8 mouse cellular contexts compared by ENCODE assay signal in genomic region chr10:81648803-81649775, GRCm38 (mm10). TPM values are rescaled to one million over a fixed set of nuclear protein-coding genes. Genes with fewer than 3 reads are reported as not detected.
DNase-seq lines count a peak whose midpoint lies in the region; ATAC-seq and TF ChIP-seq lines count a peak whose summit lies in the region.
"Not testable (repeated sequence)": the region's sequence is repeated elsewhere in the genome, so short reads cannot be mapped to it uniquely, and the experiment has no call there.

TSS of gene Gm10778 (plus strand) at chr10:81649059.

- peaks cover 8 to 36% of the 10 kb centered on the region in 2 experiments; a peak in 3 of 4 replicates for H3K4me1 ChIP-seq in CH12.LX (ENCODE audit: control insufficient read depth in 1 of 2, insufficient read depth in 2 of 2)
- H3K4me1 ChIP-seq in forebrain, embryonic 10.5 days, result peaks cover 17% of the 10 kb centered on the region
- not testable (repeated sequence) for H3K4me1 ChIP-seq in heart, embryonic 15.5 days (replicated peaks)
- H3K4me1 ChIP-seq in liver, embryonic 12.5 days, result peaks cover 27% of the 10 kb centered on the region

- in situ Hi-C loops in CH12.LX (cut with MboI; ENCODE audit: low pct_ligation_motif_present, low pct_unique_long_range_greater_than_20kb, low sequenced_read_pairs), result not testable (repeated sequence)

- peak; percentile 93 for DNase-seq in CH12.LX (ENCODE audit: extremely low read depth)
- peak; percentile 88 for DNase-seq in c-Kit-positive CD71-negative TER-119-negative erythroid progenitor cells, embryonic 14.5 days (ENCODE audit: low read depth)
- peak; percentile 89 for DNase-seq in forebrain, embryonic 10.5 days (ENCODE audit: extremely low spot score, low spot score)
- DNase-seq in kidney, postnatal 14 days, result peak; percentile 90
- DNase-seq in naive thymus-derived CD4-positive, alpha-beta T cell, adult 2 months (ENCODE audit: low read depth), result peak; percentile 93
- DNase-seq in splenic B cell, adult 2 months (ENCODE audit: low read depth, low spot score), result peak; percentile 94

- H3K9me3 ChIP-seq in CH12.LX (replicated peaks; ENCODE audit: low read length); heart, embryonic 15.5 days (replicated peaks); liver, embryonic 12.5 days (replicated peaks): not testable (repeated sequence)
- peaks cover 40% of the 10 kb centered on the region for H3K9me3 ChIP-seq in forebrain, embryonic 10.5 days

- H3K27ac ChIP-seq in CH12.LX (ENCODE audit: insufficient read depth, low read depth), result 0 out of 2 replicates have a peak within 1 kb of the TSS, but pooled peaks have one; percentile 55
- peak within 1 kb of the TSS; percentile 88 for H3K27ac ChIP-seq in forebrain, embryonic 10.5 days
- peak within 1 kb of the TSS; percentile 86 for H3K27ac ChIP-seq in heart, embryonic 15.5 days
- H3K27ac ChIP-seq in liver, embryonic 12.5 days, result peak within 1 kb of the TSS; percentile 75

- H3K4me3 ChIP-seq in CH12.LX (replicated peaks in 1 of 3; ENCODE audit: low read depth in 2 of 3, low read length in 2 of 3, poor library complexity in 1 of 3), result peak within 1 kb of the TSS; percentile 45 to 83 (median 58)
- peak within 1 kb of the TSS; percentile 63 for H3K4me3 ChIP-seq in forebrain, embryonic 10.5 days
- peak within 1 kb of the TSS; percentile 61 for H3K4me3 ChIP-seq in heart, embryonic 15.5 days
- H3K4me3 ChIP-seq in liver, embryonic 12.5 days, result peak within 1 kb of the TSS; percentile 69

- dilution Hi-C loops in CH12.LX (cut with MboI; ENCODE audit: extremely low pct_ligation_motif_present, extremely low pct_unique_long_range_greater_than_20kb, low sequenced_read_pairs), result not testable (repeated sequence)

- ATAC-seq in heart, embryonic 15.5 days (replicated peaks; ENCODE audit: insufficient number of reproducible peaks, insufficient read depth, low FRiP score, low read depth), result peak; percentile 89
- peak; percentile 94 for ATAC-seq in liver, embryonic 12.5 days

- not testable (repeated sequence) for H3K27me3 ChIP-seq in CH12.LX (replicated peaks); forebrain, embryonic 10.5 days (ENCODE audit: poor library complexity, severe bottlenecking); heart, embryonic 15.5 days; liver, embryonic 12.5 days (replicated peaks); splenic B cell, adult 2 months (ENCODE audit: control insufficient read depth, insufficient read depth, low read length, poor library complexity, severe bottlenecking)

- peak; percentile 57 for TF ChIP-seq POLR2A in CH12.LX (IDR thresholded peaks at IDR 0.05; ENCODE audit: low read depth, low read length)

- 5% methylated on average over 34 of the region's 52 CpGs for WGBS in forebrain, embryonic 10.5 days
- 2% methylated on average over 34 of the region's 52 CpGs for WGBS in heart, embryonic 15.5 days
- 2% methylated on average over 34 of the region's 52 CpGs for WGBS in liver, embryonic 12.5 days (ENCODE audit: insufficient replicate concordance)

- not testable (repeated sequence) for TF ChIP-seq CTCF in CH12.LX (conservative IDR thresholded peaks at IDR 0.05 in 1 of 2, IDR thresholded peaks at IDR 0.05 in 1 of 2; ENCODE audit: low read depth in 2 of 2, low read length in 2 of 2)

- TF ChIP-seq EP300 in CH12.LX (IDR thresholded peaks at IDR 0.05; ENCODE audit: low read length), result not testable (repeated sequence)

- H3K36me3 ChIP-seq in CH12.LX (replicated peaks in 1 of 2; ENCODE audit: control insufficient read depth in 1 of 2, insufficient read depth in 1 of 2, low read length in 1 of 2), result peaks cover 3 to 25% of the 10 kb centered on the region in 2 experiments
- H3K36me3 ChIP-seq in forebrain, embryonic 10.5 days (replicated peaks), result peaks cover 40% of the 10 kb centered on the region
- not testable (repeated sequence) for H3K36me3 ChIP-seq in heart, embryonic 15.5 days; splenic B cell, adult 2 months (ENCODE audit: control insufficient read depth, insufficient read depth, low read length, poor library complexity, severe bottlenecking)
- peaks cover 21% of the 10 kb centered on the region for H3K36me3 ChIP-seq in liver, embryonic 12.5 days

- peaks cover 27% of the 10 kb centered on the region for H3K79me2 ChIP-seq in CH12.LX (replicated peaks; ENCODE audit: control insufficient read depth, extremely low read depth, insufficient read depth, poor library complexity, severe bottlenecking)

- peak within 1 kb of the TSS; percentile 72 for H3K4me2 ChIP-seq in CH12.LX (ENCODE audit: insufficient read depth, low read depth, poor library complexity, severe bottlenecking)
- H3K4me2 ChIP-seq in heart, embryonic 15.5 days, result peak within 1 kb of the TSS; percentile 70
- peak within 1 kb of the TSS; percentile 78 for H3K4me2 ChIP-seq in liver, embryonic 12.5 days

- TF ChIP-seq RAD21 in CH12.LX (IDR thresholded peaks at IDR 0.05; ENCODE audit: low read depth, low read length), result not testable (repeated sequence)

- peak within 1 kb of the TSS; percentile 76; the same call in 1 of the 2 replicates for H3K9ac ChIP-seq in CH12.LX (ENCODE audit: insufficient read depth, low read depth)
- peak within 1 kb of the TSS; percentile 71 for H3K9ac ChIP-seq in heart, embryonic 15.5 days
- peak within 1 kb of the TSS; percentile 81 for H3K9ac ChIP-seq in liver, embryonic 12.5 days

TF ChIP-seq in CH12.LX, 34 proteins besides CTCF, POLR2A, EP300 and RAD21:
- peak; percentile 87 for TF ChIP-seq CHD2 (IDR thresholded peaks at IDR 0.05; ENCODE audit: low read length)
- TF ChIP-seq NELFE (IDR thresholded peaks at IDR 0.05; ENCODE audit: low read depth, low read length), result peak; percentile 50; the same call in 1 of the 2 replicates
- TF ChIP-seq NRF1 (IDR thresholded peaks at IDR 0.05; ENCODE audit: low read depth, low read length), result 0 out of 2 replicates have a peak, but pooled peaks have one; percentile 15
- 0 out of 2 replicates have a peak, but pooled peaks have one; percentile 21 for TF ChIP-seq SIN3A (IDR thresholded peaks at IDR 0.05; ENCODE audit: low read length)
- peak; percentile 60; the same call in 1 of the 2 replicates for TF ChIP-seq TBP (conservative IDR thresholded peaks at IDR 0.05; ENCODE audit: low read depth, low read length)
- TF ChIP-seq HCFC1 (IDR thresholded peaks at IDR 0.05; ENCODE audit: low read depth, low read length), result peak; percentile 75
- TF ChIP-seq KAT2A (IDR thresholded peaks at IDR 0.05; ENCODE audit: insufficient replicate concordance, low read length), result peak; percentile 57; the same call in 1 of the 2 replicates
- TF ChIP-seq ZKSCAN1 (IDR thresholded peaks at IDR 0.05; ENCODE audit: borderline replicate concordance, low read depth, low read length), result peak; percentile 88
- TF ChIP-seq TCF12 (IDR thresholded peaks at IDR 0.05; ENCODE audit: low read depth, low read length), result peak; percentile 46; the same call in 1 of the 2 replicates
- TF ChIP-seq ELF1 (IDR thresholded peaks at IDR 0.05; ENCODE audit: low read depth, low read length), result peak; percentile 65

RNA-seq across cellular contexts. Expression of gene Gm10778, which starts in this region (rescaled TPM):
- total RNA-seq in CH12.LX (2012; rRNA removed) (3.2 and 3.4 TPM in 2 replicates), CH12.LX (2014; rRNA removed) (7.1 and 7.9 TPM in 2 replicates)
- 2.0 and 2.8 TPM in 2 replicates for polyA plus RNA-seq in CH12.LX (2012; ENCODE audit: insufficient read length, low read depth)
- 4.5 and 6.1 TPM in 2 replicates for polyA plus RNA-seq in forebrain, embryonic 10.5 days (2016; fragmentation: Nextera tagmentation; extraction: Ambion mirVana)
- polyA plus RNA-seq in heart, embryonic 15.5 days (2015; fragmentation: Nextera tagmentation; extraction: Ambion mirVana), result 2.8 and 2.9 TPM in 2 replicates
- polyA plus RNA-seq in liver, embryonic 12.5 days (2016; fragmentation: Nextera tagmentation; extraction: Ambion mirVana), result 2.3 and 2.5 TPM in 2 replicates

Comparison
In these comparisons a context has a peak if more than half of its experiments do, and no peak if none do; other contexts are left out.
1. Peak in every context shown above with its lines: DNase-seq, ATAC-seq, H3K4me3 ChIP-seq and H3K27ac ChIP-seq.